Mouse (Mus musculus) small intestine, adult 2 months (tissue): Measurements from ENCODE around the gene Nrxn1. TPM values are rescaled to one million over a fixed set of nuclear protein-coding genes. Genes with fewer than 3 reads are reported as not detected.

Source experiments
- H3K27ac ChIP-seq: fragments of 200-500 bp; 2 replicates; pipeline ENCODE4 v1.5.1; 2012; ENCODE audit warnings: low read depth, low read length, control low read depth, inconsistent platforms; ENCODE audit not compliant: insufficient read depth
- H3K27me3 ChIP-seq: fragments of 200-500 bp; 2 replicates; pipeline ENCODE4 v1.6.1; 2012; ENCODE audit warnings: mild to moderate bottlenecking, moderate library complexity, low read length, inconsistent platforms; ENCODE audit not compliant: control insufficient read depth, insufficient read depth
- H3K36me3 ChIP-seq: fragments of 200-500 bp; 2 replicates; pipeline ENCODE4 v1.6.1; 2012; ENCODE audit warnings: mild to moderate bottlenecking, low read length, control low read depth, inconsistent platforms; ENCODE audit not compliant: control insufficient read depth, insufficient read depth
- H3K4me1 ChIP-seq: fragments of 200-500 bp; 2 replicates; pipeline ENCODE4 v1.6.1; 2012; ENCODE audit warnings: low read length, inconsistent platforms, mixed read lengths; ENCODE audit not compliant: control insufficient read depth, insufficient read depth, insufficient read length
- H3K4me3 ChIP-seq: fragments of 200-500 bp; 2 replicates; pipeline ENCODE4 v1.5.1; 2012; ENCODE audit warnings: low read depth, mild to moderate bottlenecking, control low read depth, inconsistent platforms, low read length, moderate library complexity
- CTCF ChIP-seq: fragments of 200-500 bp; IDR thresholded peaks from 2 replicates; pipeline ENCODE4 v1.5.1; 2012; ENCODE audit warnings: low read depth, mild to moderate bottlenecking, control low read depth, inconsistent platforms, low read length, moderate library complexity, mixed read lengths; ENCODE audit not compliant: insufficient replicate concordance, insufficient read length; ENCODE audit errors: extremely low read depth
- POLR2A ChIP-seq: fragments of 200-500 bp; IDR thresholded peaks from 2 replicates; pipeline ENCODE4 v1.6.1; 2012; ENCODE audit warnings: low read depth, mild to moderate bottlenecking, control low read depth, inconsistent platforms, low read length, moderate library complexity
- WGBS: fragments of 180-500 bp; shearing (Covaris S2); methylation state at CpG from one replicate; pipeline ENCODE4 v1.1.7; 2018; 5-methylcytosine and 5-hydroxymethylcytosine counted together
- polyA plus RNA-seq: library from polyadenylated mRNA; depleted of rRNA; stranded (reverse); fragments of >200 nt; gene quantifications from 2 replicates; pipeline ENCODE4 v1.2.3, GENCODE M21; 2012

Nrxn1 gene
- polyA plus RNA-seq, 1 experiment: 0.39 TPM

DNA sequence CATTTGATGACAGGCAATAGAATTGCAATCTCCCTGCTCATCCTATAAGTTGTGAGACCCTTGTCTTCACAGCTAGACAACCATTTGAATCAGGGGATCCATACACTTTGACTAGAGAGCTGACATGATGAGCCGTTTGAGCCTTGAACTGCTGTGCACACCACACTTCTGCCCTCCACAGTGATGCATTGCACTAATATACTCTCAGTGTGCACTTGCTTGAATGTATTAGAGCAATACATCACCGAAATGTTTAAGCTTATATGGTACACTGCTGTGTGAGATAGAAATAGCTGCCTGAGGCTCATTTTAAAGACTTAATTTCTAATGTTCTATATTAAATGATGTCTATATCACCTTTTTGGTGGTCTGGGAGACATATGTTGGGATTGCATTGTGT is 430.6 kb downstream of the Nrxn1 start:
- no peaks in the 10 kb centered on the region for H3K4me1 ChIP-seq
- no peak overlapping the region for H3K27ac ChIP-seq
- no peak overlapping the region for H3K4me3 ChIP-seq
- no peak for TF ChIP-seq POLR2A
- H3K27me3 ChIP-seq: no peaks in the 10 kb centered on the region
- no peaks in the 10 kb centered on the region for H3K36me3 ChIP-seq
- 77% methylated on average over 2 of the region's 2 CpGs for WGBS

DNA sequence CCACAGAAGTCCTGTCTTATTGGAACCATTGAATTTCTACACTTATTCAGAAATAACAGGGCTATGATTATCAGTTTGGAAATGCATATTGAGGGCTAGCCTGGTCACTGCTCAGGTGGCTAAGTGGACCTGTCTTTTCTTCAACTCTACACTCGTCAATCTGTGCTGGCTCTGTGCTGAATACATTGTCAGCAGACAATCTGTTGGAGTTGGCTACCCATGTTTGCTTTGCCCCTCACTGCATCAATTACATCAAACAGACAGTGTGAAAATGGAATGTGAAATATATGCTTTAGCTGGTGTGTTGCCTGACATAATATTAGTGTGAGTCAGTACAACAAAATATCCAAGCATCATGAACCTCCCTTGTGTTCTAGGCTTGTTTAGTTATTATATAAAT is 438.4 kb downstream of the Nrxn1 start:
- Histone ChIP-seq H3K4me1 (no peaks in the 10 kb centered on the region), H3K27ac (no peak overlapping the region), H3K27me3 (no peaks in the 10 kb centered on the region), H3K36me3 (no peaks in the 10 kb centered on the region), H3K4me3 (no peak overlapping the region)
- WGBS: 69% methylated on average over 1 of the region's 1 CpGs
- TF ChIP-seq CTCF (no peak), POLR2A (no peak)

- H3K27me3 ChIP-seq: no peaks in the 10 kb centered on the region
- no peak overlapping the region for H3K4me3 ChIP-seq
- H3K36me3 ChIP-seq: no peaks in the 10 kb centered on the region
- no peaks in the 10 kb centered on the region for H3K4me1 ChIP-seq
- no peak overlapping the region for H3K27ac ChIP-seq
- TF ChIP-seq CTCF (no peak), POLR2A (no peak)
- WGBS: 62% methylated on average over 2 of the region's 2 CpGs
Observed at GRCm38 (mm10) chr17:90653347-90653746, 439.5 kb downstream of the Nrxn1 start.

GRCm38 (mm10) chr17:90650279-90650678 is 442.6 kb downstream of the Nrxn1 start:
- whole genome bisulfite sequencing: 67% methylated on average over 1 of the region's 1 CpGs
- TF ChIP-seq CTCF (no peak), POLR2A (no peak)
- H3K27ac ChIP-seq: no peak overlapping the region
- no peak overlapping the region for H3K4me3 ChIP-seq
- H3K4me1 ChIP-seq: no peaks in the 10 kb centered on the region
- no peaks in the 10 kb centered on the region for H3K27me3 ChIP-seq
- no peaks in the 10 kb centered on the region for H3K36me3 ChIP-seq

- Histone ChIP-seq H3K4me3 (no peak overlapping the region), H3K4me1 (no peaks in the 10 kb centered on the region), H3K36me3 (no peaks in the 10 kb centered on the region), H3K27me3 (no peaks in the 10 kb centered on the region), H3K27ac (no peak overlapping the region)
- TF ChIP-seq CTCF: no peak
- no peak for TF ChIP-seq POLR2A
- 66% methylated on average over 2 of the region's 2 CpGs for WGBS
Observed at GRCm38 (mm10) chr17:90638970-90639524, 453.8 kb downstream of the Nrxn1 start.

DNA sequence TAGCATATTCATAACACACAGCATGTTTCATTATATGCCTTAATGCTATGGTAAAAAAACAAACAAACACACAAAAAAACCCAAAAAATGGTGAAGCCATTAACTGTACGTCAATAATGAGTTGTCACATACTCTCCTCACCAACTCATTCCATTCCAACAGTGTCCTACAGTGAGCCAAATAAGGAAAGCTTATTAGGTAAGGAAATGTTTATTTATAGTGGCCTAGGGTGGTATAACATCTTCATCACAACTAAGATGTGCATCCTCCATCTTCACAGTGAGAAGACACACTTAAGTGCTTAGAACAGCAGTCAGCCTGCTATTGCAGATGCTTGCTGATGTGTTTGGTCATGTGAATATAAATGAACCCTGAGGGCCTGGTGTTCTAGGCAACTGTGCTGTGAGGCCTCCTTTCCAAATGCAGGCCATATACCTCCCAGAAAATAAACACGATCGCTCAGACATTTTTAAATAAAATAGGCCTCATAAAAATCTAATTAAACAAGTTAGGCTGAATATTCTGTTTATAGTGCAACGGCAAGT is 454.6 kb downstream of the Nrxn1 start:
- Histone ChIP-seq H3K4me1 (no peaks in the 10 kb centered on the region), H3K36me3 (no peaks in the 10 kb centered on the region), H3K27ac (no peak overlapping the region), H3K27me3 (no peaks in the 10 kb centered on the region), H3K4me3 (no peak overlapping the region)
- 85% methylated on average over 4 of the region's 4 CpGs for WGBS
- no peak for TF ChIP-seq POLR2A
- no peak for TF ChIP-seq CTCF

- 62% methylated on average over 2 of the region's 2 CpGs for WGBS
- no peaks in the 10 kb centered on the region for H3K36me3 ChIP-seq
- no peak overlapping the region for H3K27ac ChIP-seq
- H3K4me1 ChIP-seq: no peaks in the 10 kb centered on the region
- no peak overlapping the region for H3K4me3 ChIP-seq
- TF ChIP-seq CTCF (no peak), POLR2A (no peak)
- no peaks in the 10 kb centered on the region for H3K27me3 ChIP-seq
Observed at GRCm38 (mm10) chr17:90631371-90631770, 461.5 kb downstream of the Nrxn1 start.
